Mouse (Mus musculus) cerebellum, adult 2 months (tissue): Measurements from ENCODE around the gene Hist1h4m.
"Not testable (repeated sequence)": the region's sequence is repeated elsewhere in the genome, so short reads cannot be mapped to it uniquely, and the experiment has no call there.

Experiments used
- CTCF ChIP-seq: fragments of 200-500 bp; IDR thresholded peaks from 2 replicates; pipeline ENCODE4 v1.5.1; 2011; ENCODE audit warnings: low read depth, mild to moderate bottlenecking, control low read depth, low read length, moderate library complexity, borderline replicate concordance; ENCODE audit not compliant: insufficient read depth
- POLR2A ChIP-seq: fragments of 200-500 bp; IDR thresholded peaks from 2 replicates; pipeline ENCODE4 v1.6.1; 2011; ENCODE audit warnings: low read length, control low read depth, borderline replicate concordance; ENCODE audit not compliant: insufficient read depth

DNA sequence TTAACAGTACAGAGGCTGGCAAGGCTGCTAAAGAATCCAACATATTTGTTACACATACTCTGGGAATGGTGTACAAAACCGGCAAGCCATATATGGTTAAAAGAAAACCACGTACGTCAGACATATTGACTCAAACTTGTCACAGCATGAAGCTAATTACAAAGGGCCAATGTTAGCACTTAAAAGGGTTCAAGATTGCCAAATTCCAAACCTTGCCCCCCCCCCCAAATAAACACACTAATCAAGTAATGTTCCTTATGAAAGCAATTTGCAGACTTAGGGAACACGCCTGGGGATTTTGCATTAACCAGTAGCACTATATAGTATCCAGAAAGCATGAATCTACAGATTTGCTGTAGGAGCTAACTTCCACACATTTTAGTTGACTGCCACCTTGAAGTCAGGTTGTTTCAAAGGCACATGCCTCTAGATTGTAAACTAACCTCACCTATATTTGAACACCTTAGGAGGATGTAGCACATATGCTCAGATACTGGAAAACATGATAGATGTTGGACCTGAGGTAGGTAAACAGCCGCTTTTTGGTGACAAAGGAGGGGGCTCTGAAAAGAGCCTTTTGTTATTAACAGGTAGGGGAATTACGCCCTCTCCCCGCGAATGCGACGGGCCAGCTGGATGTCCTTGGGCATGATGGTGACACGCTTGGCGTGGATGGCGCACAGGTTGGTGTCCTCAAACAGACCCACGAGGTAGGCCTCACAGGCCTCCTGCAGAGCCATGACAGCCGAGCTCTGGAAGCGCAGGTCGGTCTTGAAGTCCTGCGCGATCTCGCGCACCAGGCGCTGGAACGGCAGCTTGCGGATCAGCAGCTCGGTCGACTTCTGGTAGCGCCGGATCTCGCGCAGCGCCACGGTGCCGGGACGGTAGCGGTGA is 28.9 kb upstream of the Hist1h4m start:
- TF ChIP-seq CTCF, POLR2A: not testable (repeated sequence)
